Mouse (Mus musculus) testis, postnatal 14 days (tissue): ENCODE measurements around the gene Msl3l2.

ENCODE experiments used
- DNase-seq: peaks from one replicate; pipeline ENCODE4 v3.0.0; 2021; ENCODE audit warnings: low spot score

Gene Msl3l2

DNA sequence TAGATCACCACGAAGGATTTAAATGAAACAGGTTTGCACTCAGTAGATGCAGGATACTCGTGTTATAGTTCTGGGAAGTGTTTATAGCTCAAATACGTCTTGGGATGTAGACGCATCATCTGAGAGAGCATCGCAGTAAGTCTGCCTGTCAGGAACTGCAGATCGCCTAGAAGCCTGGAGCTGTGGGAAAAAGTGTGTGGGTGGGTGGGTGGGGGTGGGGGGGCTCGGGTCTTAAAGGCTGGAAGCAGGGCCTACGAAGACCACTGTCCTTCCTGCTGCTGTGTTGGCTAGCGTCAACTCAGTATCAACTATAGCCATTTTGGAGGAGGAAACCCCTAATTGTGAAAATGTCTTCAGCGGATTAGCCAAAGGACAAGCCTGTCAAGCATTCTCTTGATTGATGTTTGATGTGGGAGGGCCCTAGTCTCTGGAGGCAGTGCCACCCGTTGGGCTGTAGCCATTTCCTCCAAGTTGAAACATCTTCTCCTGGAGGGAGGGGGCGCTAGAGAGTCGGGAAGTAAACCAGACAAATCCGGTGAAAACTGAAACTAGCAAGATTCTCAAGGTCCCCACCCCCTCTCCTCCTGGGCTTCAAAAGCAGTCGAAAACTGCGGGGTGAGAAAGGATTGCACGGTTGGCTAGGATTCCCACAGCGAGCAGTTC, at the start of gene Msl3l2:
Gene Msl3l2, plus strand, starts transcription at position 585 of the 663 bp plus-strand sequence.
- peak; percentile 87 for DNase-seq

DNA sequence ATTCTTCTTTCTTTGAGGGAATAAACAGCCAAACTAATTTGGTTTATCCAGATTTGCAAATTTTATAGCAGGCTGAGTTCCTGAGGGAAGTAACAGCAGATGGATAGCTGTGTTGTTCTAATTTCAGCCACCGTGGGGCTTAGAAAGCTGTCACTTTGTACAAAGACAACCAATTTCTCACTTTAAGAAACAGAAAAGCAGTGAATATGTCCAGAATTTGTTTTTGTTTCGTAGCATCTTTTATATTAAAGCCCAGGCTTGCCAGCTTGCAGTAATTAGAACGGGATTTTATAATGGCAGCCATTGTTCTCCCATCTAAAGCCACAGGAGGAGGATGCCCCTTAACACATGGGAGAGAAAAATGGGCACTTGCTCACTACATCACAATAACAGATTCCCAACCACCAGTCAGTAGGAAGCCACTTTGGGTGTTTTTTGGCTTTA, 47.7 kb upstream of the Msl3l2 start:
- DNase-seq: no peak

DNA sequence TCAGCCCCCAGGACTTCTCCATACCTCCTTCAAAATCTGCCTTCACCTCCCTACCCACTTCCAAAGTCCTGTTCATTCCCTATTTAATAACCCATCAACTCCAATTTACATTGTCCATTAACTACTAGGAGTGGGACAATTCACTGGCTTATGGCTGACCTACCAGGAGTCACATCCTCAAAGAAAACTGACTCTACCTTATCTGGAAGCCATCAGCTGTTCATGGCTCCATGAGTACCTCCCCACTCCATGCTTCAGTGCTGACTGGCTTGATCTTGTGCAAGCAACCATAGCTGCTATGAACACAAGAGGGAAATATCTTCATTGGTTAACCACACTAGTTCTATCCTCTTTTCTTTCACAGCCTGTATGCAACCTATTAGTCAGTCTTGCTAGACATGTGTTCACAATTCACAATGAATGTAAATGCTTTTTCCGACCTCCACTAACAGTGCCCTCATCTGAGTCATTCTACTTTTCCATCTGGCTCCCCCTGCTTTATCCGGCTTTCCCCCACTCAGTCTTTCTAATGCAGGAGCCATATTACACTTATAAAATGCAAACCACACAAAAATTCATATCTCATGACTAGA, 45.4 kb upstream of the Msl3l2 start:
- no peak for DNase-seq

DNA sequence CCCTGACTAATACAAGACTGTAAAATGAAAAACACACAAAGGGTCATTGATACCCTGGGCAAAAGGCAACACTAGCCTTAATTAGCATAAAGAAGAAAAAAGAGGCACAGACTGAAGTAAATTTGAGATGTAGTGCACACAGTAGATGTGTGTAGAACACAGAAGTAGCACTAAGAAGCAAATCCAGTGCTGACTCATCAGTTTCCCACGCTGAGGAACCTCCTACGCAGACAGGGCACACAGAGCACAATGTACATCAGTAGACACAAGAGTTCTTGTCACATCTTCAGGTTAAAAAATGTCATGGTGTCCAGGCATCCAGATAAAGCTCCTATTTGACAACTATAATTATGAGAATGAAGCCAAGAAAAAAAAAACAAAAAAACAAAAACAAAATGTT, 44.0 kb upstream of the Msl3l2 start:
- no peak for DNase-seq

DNA sequence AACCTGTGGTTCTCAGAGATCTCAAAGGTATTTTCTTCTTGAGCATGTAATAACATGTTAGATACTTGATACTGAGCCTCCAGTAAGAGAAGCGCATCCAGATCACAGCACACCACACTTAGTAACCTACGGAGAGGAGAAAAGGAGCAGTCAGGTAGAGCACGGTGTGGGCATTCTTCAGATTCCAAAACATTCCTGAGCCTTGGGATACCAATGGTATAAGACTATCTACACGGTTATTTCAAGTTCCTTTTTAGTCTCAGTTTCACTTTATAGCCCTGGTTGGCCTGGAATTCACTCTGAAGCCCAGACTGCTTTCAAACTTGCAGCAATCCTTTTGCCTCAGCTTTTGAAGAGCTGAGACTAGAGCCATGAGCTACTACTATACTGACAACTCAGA, 17.0 kb upstream of the Msl3l2 start:
- DNase-seq: no peak

DNA sequence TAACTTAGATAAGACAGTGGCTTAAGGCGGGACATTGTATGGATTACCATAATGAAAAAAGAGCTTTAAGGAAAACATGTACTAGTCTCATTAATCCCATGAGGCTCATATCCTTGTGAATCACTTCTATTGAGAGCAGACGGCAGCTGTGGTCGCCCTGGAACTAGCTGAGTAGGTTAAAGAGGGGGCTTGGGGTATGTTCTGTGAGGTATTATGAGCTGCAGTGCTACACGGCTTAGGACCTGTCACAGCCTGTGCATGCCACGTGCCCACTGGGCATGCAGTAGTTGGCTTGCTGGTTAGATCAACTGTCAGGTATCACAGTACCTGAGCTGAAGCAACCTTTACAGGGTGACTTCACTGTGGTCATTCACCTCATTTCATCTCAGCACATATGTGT, 12.1 kb upstream of the Msl3l2 start:
- no peak for DNase-seq

DNA sequence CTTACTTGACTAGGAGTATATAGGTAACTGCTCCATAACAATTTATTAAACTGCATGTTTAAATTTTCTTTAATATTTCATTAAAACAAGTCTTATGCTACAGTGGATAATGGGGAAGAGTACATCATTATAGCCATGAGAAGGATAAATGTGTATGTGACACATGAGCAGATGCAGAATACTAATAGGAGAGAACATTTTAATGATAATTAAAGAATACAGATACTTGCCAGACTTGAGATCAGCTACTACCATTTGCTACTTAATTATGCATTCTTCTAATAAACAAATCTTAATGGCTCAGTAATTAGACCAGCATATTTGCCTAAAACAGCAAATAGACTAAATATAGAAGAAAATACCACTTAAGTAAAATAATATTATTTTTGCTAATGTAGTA, 10.0 kb upstream of the Msl3l2 start:
- DNase-seq: no peak

DNA sequence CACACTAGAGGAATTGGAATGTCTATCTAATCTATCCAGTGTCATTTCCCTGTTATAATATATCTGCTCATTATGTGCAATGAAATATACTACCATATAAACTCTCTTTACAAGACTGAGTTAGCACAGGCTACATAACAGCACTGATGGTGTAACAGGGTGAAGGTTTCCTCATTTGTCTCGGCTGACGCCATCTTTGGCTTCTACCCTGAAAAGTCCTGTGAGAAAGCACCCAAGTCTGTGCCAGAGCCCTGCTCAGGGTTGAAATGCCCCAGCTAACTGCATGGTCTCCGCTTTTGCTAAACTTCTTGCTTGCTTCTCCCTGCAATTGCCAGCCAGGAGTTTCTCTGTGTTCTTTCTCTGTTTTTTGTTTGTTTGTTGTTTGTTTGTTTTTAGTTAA, 7.6 kb upstream of the Msl3l2 start:
- no peak for DNase-seq

DNA sequence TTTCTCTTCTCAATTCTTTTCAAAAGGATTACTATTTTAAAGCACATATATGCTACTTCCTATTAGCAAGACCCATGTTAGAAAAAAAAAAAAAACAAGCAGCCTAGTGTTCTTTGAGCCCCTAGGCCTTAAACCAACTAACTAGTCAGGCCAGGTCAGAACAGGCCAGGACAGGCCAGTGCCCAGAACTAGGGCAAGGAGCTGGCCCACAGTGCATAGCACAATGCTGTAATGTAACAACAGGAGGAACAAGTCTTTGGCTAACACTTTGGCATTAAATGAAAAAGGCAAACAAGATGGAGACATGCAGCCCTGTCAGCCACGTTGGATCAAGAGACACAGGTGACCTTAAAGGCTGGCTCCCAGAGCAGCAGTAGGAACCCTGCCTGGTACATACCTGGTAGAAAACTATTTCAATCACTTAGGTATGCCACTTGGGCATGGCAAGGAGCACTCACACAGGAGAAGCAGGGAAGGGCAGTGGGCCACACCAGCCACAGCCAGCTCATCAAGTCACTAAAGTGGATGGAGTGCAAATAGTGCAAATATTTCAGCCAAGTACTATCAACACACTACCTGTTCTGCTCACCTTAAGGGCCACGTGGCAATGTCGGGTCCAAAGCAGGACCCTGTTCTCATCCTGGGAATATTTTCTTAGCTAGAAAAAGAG, 6.9 kb upstream of the Msl3l2 start:
- no peak for DNase-seq

DNA sequence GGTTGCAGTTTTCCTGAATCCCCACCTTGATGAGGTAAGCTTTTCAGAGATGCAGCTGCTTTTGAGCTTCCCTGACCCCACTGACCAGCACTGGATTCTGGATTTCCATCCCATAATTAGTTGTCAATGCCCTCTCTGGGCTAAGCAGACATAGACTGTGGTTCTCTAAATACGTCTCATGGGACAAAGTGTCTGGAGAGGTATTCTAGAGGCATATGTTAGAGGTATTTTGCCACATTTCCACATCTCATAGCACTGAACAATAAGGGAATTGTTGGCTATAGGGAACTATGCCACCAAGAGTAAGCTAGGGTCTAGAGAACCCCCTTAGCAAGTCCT, 248 bp downstream of the Msl3l2 start:
- DNase-seq: no peak

DNA sequence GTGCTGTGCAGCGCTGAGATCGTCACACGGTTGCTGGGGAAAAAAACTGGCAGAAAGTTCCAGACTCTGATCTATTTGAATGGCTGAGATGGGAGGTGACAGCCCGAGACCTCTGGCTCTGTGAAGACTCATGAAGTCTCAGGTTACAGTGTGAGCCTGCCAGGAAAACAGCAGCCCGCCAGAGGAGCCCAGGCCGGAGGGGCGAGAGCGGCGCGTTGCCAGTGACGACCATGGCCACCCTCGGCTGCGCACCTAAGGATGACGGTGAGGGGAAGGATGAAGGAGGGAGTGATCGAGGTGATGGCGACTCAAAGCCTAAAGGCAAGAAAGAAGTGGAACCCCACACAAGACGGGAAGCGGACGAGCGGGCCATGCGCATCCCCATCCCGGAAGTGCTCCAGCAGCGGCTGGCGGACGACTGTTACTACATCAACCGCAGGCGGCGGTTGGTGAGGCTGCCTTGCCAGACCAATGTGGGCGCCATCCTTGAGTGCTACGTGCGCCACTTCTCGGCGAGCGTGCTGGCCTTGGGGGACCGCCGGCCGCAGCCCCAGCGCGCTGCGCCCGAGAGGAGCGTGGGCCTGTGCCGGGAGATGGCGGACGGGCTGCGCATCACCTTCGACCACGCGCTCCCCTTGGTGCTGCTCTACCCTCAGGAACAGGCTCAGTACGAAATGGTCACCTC, 8.4 kb downstream of the Msl3l2 start:
- peak; percentile 75 for DNase-seq

DNA sequence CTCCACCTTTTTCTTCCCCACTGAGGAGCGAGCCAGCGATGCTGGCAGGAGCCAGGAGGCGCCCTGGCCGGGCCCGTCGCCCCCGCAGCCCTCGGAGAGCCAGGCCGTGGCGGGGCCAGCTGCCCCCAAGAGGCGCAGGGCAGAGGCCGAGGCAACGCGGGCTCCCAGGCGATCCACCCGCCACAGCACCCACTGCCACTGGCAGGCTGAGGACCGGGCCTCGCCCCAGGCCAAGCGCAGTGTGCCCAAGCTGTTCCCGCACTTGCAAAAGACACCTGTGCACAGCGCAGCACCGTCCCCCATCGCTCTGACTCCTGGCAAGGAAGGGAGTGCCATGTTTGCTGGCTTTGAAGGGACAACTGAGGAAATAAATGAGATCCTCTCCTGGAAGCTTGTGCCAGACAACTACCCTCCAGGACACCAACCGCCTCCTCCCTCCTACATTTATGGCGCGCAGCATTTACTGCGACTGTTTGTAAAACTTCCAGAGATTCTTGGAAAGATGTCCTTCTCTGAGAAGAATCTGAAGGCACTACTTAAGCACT, 9.0 kb downstream of the Msl3l2 start:
- DNase-seq: peak; percentile 68

DNA sequence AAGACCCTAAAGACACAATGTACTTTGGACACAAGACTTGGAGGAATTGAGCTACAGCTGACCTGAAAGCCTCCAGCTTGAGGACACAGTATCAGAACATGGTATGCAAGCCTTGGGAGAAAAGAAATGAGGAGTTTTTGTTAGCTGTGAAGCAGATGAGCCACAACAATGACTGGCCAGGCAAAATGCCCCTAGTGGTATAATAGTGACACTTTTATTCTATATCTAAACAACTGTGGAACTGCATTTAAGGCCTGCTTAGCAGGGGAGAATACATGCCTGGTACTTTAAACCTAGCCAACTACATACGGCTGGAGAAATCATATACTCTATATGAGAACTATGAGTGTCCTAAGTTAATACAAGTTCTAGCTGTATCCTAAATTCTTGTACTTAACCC, 20.3 kb downstream of the Msl3l2 start:
- DNase-seq: no peak

DNA sequence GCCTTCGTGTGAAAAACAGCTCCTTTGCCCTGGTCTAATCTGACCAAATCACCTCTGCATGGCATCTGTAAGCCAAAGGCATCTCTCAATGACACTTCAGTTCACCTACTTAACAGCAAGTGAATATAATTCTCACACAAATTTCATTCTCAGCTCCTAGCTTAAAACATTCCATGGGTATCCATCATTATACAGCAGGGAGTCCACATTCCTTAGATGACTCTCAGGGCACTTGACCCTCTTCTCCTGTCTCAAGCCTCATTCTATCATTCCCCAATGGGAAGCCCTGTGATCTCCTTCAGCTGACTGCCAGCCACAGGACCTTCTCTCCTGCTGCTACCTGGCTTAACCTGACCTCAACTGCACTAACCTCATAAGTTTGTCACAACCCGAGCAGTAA, 22.9 kb downstream of the Msl3l2 start:
- DNase-seq: no peak

DNA sequence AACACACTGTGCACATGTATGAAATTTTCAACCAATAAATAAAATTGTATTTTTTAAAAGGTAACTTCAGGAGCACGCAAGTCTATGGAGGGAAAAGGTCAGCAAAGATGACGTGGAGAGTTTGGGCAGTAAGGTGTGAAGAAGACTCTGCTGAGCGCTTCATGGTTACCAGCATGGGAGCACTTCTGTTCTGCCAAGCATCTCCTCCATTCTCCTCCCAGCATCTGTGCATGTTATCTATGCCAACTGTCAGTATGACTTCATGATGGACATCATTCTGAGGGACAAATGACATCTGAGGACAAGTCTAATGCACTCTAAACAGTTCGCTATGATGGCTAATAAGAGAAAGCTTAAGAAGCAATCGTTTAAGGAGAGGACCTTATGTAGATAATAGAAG, 30.5 kb downstream of the Msl3l2 start:
- no peak for DNase-seq

DNA sequence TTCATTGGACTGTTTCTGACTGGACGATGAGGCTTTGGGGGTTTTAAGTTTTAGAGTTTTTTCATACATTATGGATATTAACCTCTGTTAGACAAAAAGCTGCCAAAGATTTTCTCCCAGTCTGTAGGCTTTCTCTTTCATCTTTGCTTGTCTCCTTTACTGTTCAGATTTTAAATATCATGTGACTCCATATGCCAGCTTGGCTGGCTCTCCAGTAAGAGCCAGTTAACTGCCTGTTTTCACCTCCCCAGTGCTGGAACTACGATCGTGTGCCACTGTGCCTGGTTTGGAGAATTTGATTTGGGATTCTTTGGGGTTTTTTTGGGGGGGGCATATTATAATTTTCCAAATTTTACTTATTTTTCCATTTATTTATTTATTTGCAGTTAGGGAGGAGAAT, 42.2 kb downstream of the Msl3l2 start:
- no peak for DNase-seq

DNA sequence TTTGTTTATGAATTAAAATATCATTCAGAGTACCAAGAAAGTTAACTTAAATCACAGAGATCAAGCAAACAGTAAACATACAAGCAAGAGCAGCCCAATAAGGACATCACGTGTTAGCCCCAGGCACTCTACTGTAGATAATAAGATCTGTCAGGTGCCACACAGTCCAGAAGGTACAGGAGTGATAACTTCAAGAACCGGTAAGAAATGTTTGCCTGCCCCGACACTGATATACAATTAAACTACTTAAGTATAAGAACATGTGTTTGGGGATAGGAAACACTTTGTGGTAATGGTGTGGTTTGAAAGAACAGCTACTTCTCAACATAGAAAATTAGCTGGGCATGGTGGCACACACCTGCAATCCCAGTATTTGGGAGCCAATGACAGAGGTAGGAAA, 50.2 kb downstream of the Msl3l2 start:
- DNase-seq: no peak

DNA sequence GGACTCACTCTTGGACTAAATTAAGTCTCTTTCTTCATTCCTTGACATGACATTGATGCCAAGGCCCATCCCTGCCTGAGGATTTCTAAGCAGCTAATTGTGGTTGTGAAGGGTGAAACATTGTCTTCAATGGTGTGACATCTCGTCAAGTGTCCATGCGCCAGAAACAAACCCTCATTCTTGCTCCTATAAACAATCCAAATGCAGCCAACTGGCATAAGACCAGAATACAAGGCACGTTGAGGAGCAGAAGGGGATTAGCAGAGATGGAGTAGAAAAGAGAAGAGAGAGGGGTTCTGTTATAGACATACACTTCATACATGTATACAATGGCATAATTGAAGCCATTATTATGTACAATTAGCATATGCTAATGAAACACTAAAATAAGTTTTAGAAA, 51.5 kb downstream of the Msl3l2 start:
- DNase-seq: no peak

DNA sequence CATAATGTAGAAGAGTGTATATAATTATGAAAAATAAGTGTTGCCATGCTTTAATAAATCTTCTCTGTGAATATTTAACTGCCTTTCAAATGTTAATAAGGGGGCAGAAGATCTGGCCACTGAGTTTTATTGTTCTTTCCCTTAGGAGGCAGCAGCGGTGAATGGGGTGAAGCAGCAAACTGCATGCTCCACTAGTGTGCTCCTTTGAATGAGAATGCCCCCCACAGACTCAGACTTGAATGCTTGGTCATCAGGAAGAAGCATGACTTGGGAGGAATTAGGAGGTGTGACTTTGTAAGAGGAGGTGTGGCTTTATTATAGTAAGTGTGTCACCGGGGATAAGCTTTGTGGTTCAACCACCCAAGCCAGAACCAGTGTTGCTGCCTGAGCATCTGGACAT, 52.0 kb downstream of the Msl3l2 start:
- no peak for DNase-seq

DNA sequence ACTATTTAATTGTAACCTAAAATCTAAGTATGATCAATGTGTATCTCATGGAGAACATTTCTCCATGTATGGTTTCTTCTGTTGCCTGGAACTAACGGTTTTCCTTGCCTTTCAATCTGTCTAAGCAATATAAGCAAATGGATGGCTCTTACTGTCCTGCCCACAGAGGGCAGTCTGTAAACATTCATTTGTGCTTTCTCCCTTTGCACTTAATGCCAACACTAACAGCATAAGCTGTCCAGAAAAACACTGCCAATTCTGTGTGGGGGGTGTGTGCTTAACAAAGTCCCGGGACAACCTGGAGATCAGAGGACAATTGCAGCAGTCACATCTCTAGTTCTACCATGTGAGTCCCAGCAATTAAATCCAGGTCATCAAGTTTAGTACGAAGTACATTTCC, 57.7 kb downstream of the Msl3l2 start:
- no peak for DNase-seq

DNA sequence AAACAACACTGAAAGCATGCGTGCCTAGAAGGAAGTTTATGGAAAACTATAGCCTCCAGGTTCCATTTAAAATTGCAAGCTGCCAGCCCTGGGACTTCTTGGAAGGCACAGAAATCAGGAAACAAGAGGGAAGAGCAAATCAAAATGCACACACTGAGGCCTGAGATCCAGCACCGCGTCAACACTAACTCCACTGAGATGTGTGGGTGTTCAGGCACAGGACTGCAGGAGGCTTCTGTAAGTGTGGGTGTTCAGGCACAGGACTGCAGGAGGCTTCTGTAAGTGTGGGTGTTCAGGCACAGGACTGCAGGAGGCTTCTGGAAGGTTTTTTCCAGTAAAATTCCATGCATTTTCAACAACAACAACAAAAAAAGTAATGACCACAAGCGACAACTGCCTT, 59.0 kb downstream of the Msl3l2 start:
- DNase-seq: no peak
